Mouse (Mus musculus) kidney, adult 11 months (tissue): ENCODE data around the gene Tuba3a.
A peak's percentile ranks its signal among the peaks of the same experiment; 100 is the strongest.
"Not testable (repeated sequence)": the region's sequence is repeated elsewhere in the genome, so short reads cannot be mapped to it uniquely, and the experiment has no call there.

Experiments
- DNase-seq: peaks from one replicate; pipeline ENCODE4 v3.0.0; 2022

Tuba3a gene

GRCm38 (mm10) chr6:125305465-125305864 lies 19.6 kb upstream of the Tuba3a start:
- DNase-seq = no peak

- DNase-seq = not testable (repeated sequence)
Observed at GRCm38 (mm10) chr6:125304408-125304807, 18.6 kb upstream of the Tuba3a start.

GRCm38 (mm10) chr6:125303242-125303641 lies 17.4 kb upstream of the Tuba3a start:
- no peak for DNase-seq

- DNase-seq = peak; percentile 46
Observed at GRCm38 (mm10) chr6:125302231-125302982, 16.6 kb upstream of the Tuba3a start.

- DNase-seq = no peak
Observed at GRCm38 (mm10) chr6:125300982-125301381, 15.1 kb upstream of the Tuba3a start.

- DNase-seq = no peak
Observed at GRCm38 (mm10) chr6:125297149-125297820, 11.4 kb upstream of the Tuba3a start.

GRCm38 (mm10) chr6:125294049-125294448 lies 8.2 kb upstream of the Tuba3a start:
- DNase-seq = no peak

GRCm38 (mm10) chr6:125292256-125292655 lies 6.4 kb upstream of the Tuba3a start:
- DNase-seq = no peak

GRCm38 (mm10) chr6:125291329-125291728 lies 5.5 kb upstream of the Tuba3a start:
- no peak for DNase-seq

GRCm38 (mm10) chr6:125288730-125289129 lies 2.9 kb upstream of the Tuba3a start:
- DNase-seq = no peak

GRCm38 (mm10) chr6:125286944-125287343 lies 1.1 kb upstream of the Tuba3a start:
- no peak for DNase-seq

- DNase-seq = no peak
Observed at GRCm38 (mm10) chr6:125284751-125285150, 1.1 kb downstream of the Tuba3a start.

GRCm38 (mm10) chr6:125284250-125284649 lies 1.6 kb downstream of the Tuba3a start:
- DNase-seq = peak; percentile 39

GRCm38 (mm10) chr6:125282721-125283120 lies 3.1 kb downstream of the Tuba3a start:
- DNase-seq = not testable (repeated sequence)

GRCm38 (mm10) chr6:125279729-125280128 lies 6.1 kb downstream of the Tuba3a start:
- DNase-seq = no peak

- DNase-seq = peak; percentile 58
Observed at GRCm38 (mm10) chr6:125274841-125275563, 10.8 kb downstream of the Tuba3a start.

GRCm38 (mm10) chr6:125272228-125272785 lies 13.5 kb downstream of the Tuba3a start:
- DNase-seq = no peak

- peak; percentile 97 for DNase-seq
Observed at GRCm38 (mm10) chr6:125271455-125272227, 14.2 kb downstream of the Tuba3a start.

- no peak for DNase-seq
Observed at GRCm38 (mm10) chr6:125268799-125269198, 17.0 kb downstream of the Tuba3a start.

GRCm38 (mm10) chr6:125267469-125267868 lies 18.4 kb downstream of the Tuba3a start:
- DNase-seq = no peak

- DNase-seq = not testable (repeated sequence)
Observed at GRCm38 (mm10) chr6:125266600-125266999, 19.2 kb downstream of the Tuba3a start.

- no peak for DNase-seq
Observed at GRCm38 (mm10) chr6:125266091-125266490, 19.8 kb downstream of the Tuba3a start.
